ENCODE assay signal across 17 mouse cellular contexts in genomic region chr5:32400926-32401325, GRCm38 (mm10). TPM values are rescaled to one million over a fixed set of nuclear protein-coding genes. Genes with fewer than 3 reads are reported as not detected.
DNase-seq lines count a peak whose midpoint lies in the region; ATAC-seq and TF ChIP-seq lines count a peak whose summit lies in the region.
"Had no signal": no experiment of that assay in that cellular context is flagged by ENCODE, and none has a peak within 500 bp of the region (broad histone marks: within the 10 kb centered on the region; RNA-seq: fewer than 3 reads in every experiment).

No protein-coding gene starts in this region.

- no peaks in the 10 kb centered on the region for H3K36me3 ChIP-seq in liver, embryonic 15.5 days (replicated peaks)
- H3K36me3 ChIP-seq in liver, embryonic 11.5 days (ENCODE audit: control insufficient read depth, insufficient read depth, low read length) = no peaks in the 10 kb centered on the region
- no peaks in the 10 kb centered on the region for H3K36me3 ChIP-seq in intestine, postnatal 0 days (ENCODE audit: control insufficient read depth, insufficient read depth)
- no peaks in the 10 kb centered on the region for H3K36me3 ChIP-seq in liver, embryonic 16.5 days (ENCODE audit: control insufficient read depth, insufficient read depth)
- no peaks in the 10 kb centered on the region for H3K36me3 ChIP-seq in stomach, embryonic 16.5 days (ENCODE audit: control insufficient read depth, insufficient read depth, low read length)
- H3K36me3 ChIP-seq in forebrain, embryonic 13.5 days (ENCODE audit: poor library complexity, severe bottlenecking) = no peaks in the 10 kb centered on the region
- H3K36me3 ChIP-seq: embryonic facial prominence, embryonic 10.5 days; heart, embryonic 13.5 days had no signal

- H3K4me3 ChIP-seq in liver, embryonic 15.5 days (replicated peaks) = no peak overlapping the region
- no peak overlapping the region for H3K4me3 ChIP-seq in liver, embryonic 11.5 days (ENCODE audit: low read depth, low read length)
- H3K4me3 ChIP-seq in intestine, postnatal 0 days (ENCODE audit: low read depth, low read length) = no peak overlapping the region
- H3K4me3 ChIP-seq in liver, embryonic 16.5 days (ENCODE audit: low read depth, low read length) = no peak overlapping the region
- H3K4me3 ChIP-seq in stomach, embryonic 16.5 days (replicated peaks; ENCODE audit: low read length) = no peak overlapping the region
- H3K4me3 ChIP-seq in forebrain, embryonic 13.5 days = no peak overlapping the region
- H3K4me3 ChIP-seq: embryonic facial prominence, embryonic 10.5 days; heart, embryonic 13.5 days had no signal

- H3K27ac ChIP-seq in liver, embryonic 15.5 days (replicated peaks) = no peak overlapping the region
- H3K27ac ChIP-seq in liver, embryonic 11.5 days (ENCODE audit: low read depth, low read length) = no peak overlapping the region
- no peak overlapping the region for H3K27ac ChIP-seq in intestine, postnatal 0 days (ENCODE audit: low read depth, low read length)
- H3K27ac ChIP-seq in liver, embryonic 16.5 days (ENCODE audit: low read length) = no peak overlapping the region
- H3K27ac ChIP-seq in stomach, embryonic 16.5 days (ENCODE audit: low read length) = peak overlapping the region; percentile 76
- no peak overlapping the region for H3K27ac ChIP-seq in forebrain, embryonic 13.5 days
- H3K27ac ChIP-seq: embryonic facial prominence, embryonic 10.5 days; heart, embryonic 13.5 days had no signal

- WGBS in liver, embryonic 15.5 days (ENCODE audit: insufficient replicate concordance) = 47% methylated on average over 2 of the region's 2 CpGs
- 62% methylated on average over 2 of the region's 2 CpGs for WGBS in liver, embryonic 11.5 days
- WGBS in intestine, postnatal 0 days = 22% methylated on average over 2 of the region's 2 CpGs
- WGBS in liver, embryonic 16.5 days (ENCODE audit: insufficient replicate concordance) = 37% methylated on average over 2 of the region's 2 CpGs
- 40% methylated on average over 2 of the region's 2 CpGs for WGBS in stomach, embryonic 16.5 days
- WGBS in forebrain, embryonic 13.5 days = 72% methylated on average over 2 of the region's 2 CpGs

- peaks cover 4% of the 10 kb centered on the region; the same call in 1 of the 2 replicates for H3K4me1 ChIP-seq in liver, embryonic 15.5 days (replicated peaks)
- H3K4me1 ChIP-seq in liver, embryonic 11.5 days (replicated peaks; ENCODE audit: control insufficient read depth, insufficient read depth, low read length) = no peaks in the 10 kb centered on the region
- no peaks in the 10 kb centered on the region for H3K4me1 ChIP-seq in intestine, postnatal 0 days (replicated peaks; ENCODE audit: control insufficient read depth, insufficient read depth, low read length)
- H3K4me1 ChIP-seq in liver, embryonic 16.5 days (ENCODE audit: control insufficient read depth, low read depth, low read length) = peaks cover 5% of the 10 kb centered on the region
- peaks cover 46% of the 10 kb centered on the region for H3K4me1 ChIP-seq in stomach, embryonic 16.5 days (ENCODE audit: control insufficient read depth, insufficient read depth, low read length)
- H3K4me1 ChIP-seq in forebrain, embryonic 13.5 days = peaks cover 7% of the 10 kb centered on the region; the same call in 1 of the 2 replicates

- H3K9ac ChIP-seq in liver, embryonic 15.5 days = no peak overlapping the region
- no peak overlapping the region for H3K9ac ChIP-seq in liver, embryonic 11.5 days (ENCODE audit: low read depth, low read length)
- H3K9ac ChIP-seq in intestine, postnatal 0 days (ENCODE audit: low read depth, low read length) = no peak overlapping the region
- H3K9ac ChIP-seq in liver, embryonic 16.5 days (ENCODE audit: low read depth, low read length) = no peak overlapping the region
- H3K9ac ChIP-seq in stomach, embryonic 16.5 days (ENCODE audit: low read length) = no peak overlapping the region
- no peak overlapping the region for H3K9ac ChIP-seq in forebrain, embryonic 13.5 days
- H3K9ac ChIP-seq: heart, embryonic 13.5 days had no signal

- DNase-seq in liver, embryonic 11.5 days (ENCODE audit: low spot score) = no peak
- no peak for DNase-seq in cerebellum, postnatal 10 days
- DNase-seq: adrenal gland, adult 2 months; adrenal gland, postnatal 25 days; cerebellum, adult 18-20 months; cerebellum, adult 9-11 months; gastrocnemius, postnatal 36 days; heart, adult 11 months; heart, postnatal 36 days had no signal

- no peaks in the 10 kb centered on the region for H3K9me3 ChIP-seq in liver, embryonic 15.5 days (replicated peaks)
- no peaks in the 10 kb centered on the region for H3K9me3 ChIP-seq in liver, embryonic 11.5 days (ENCODE audit: control insufficient read depth, low read length)
- no peaks in the 10 kb centered on the region for H3K9me3 ChIP-seq in intestine, postnatal 0 days (ENCODE audit: control insufficient read depth)
- no peaks in the 10 kb centered on the region for H3K9me3 ChIP-seq in liver, embryonic 16.5 days (replicated peaks; ENCODE audit: control insufficient read depth, low read length)
- no peaks in the 10 kb centered on the region for H3K9me3 ChIP-seq in stomach, embryonic 16.5 days (replicated peaks; ENCODE audit: control insufficient read depth, low read length)
- no peaks in the 10 kb centered on the region for H3K9me3 ChIP-seq in forebrain, embryonic 13.5 days (replicated peaks)
- H3K9me3 ChIP-seq: embryonic facial prominence, embryonic 10.5 days; heart, embryonic 13.5 days had no signal

- no peak overlapping the region for H3K4me2 ChIP-seq in liver, embryonic 15.5 days
- H3K4me2 ChIP-seq in liver, embryonic 11.5 days = no peak overlapping the region
- H3K4me2 ChIP-seq in intestine, postnatal 0 days (replicated peaks; ENCODE audit: low read depth) = no peak overlapping the region
- no peak overlapping the region for H3K4me2 ChIP-seq in liver, embryonic 16.5 days (ENCODE audit: low read depth, low read length)
- no peak overlapping the region for H3K4me2 ChIP-seq in stomach, embryonic 16.5 days (ENCODE audit: low read depth, low read length)
- H3K4me2 ChIP-seq in forebrain, embryonic 13.5 days = no peak overlapping the region
- H3K4me2 ChIP-seq: heart, embryonic 13.5 days had no signal

- ATAC-seq in liver, embryonic 15.5 days (ENCODE audit: insufficient read depth) = peak; percentile 49; the same call in 1 of the 2 replicates
- no peak for ATAC-seq in liver, embryonic 11.5 days (replicated peaks; ENCODE audit: low FRiP score)
- peak; percentile 51; the same call in 1 of the 2 replicates for ATAC-seq in intestine, postnatal 0 days
- ATAC-seq in liver, embryonic 16.5 days (ENCODE audit: low read depth) = peak; percentile 77
- peak; percentile 57; the same call in 1 of the 2 replicates for ATAC-seq in stomach, embryonic 16.5 days (ENCODE audit: insufficient read depth, low FRiP score)
- ATAC-seq in forebrain, embryonic 13.5 days = no peak
- ATAC-seq: forebrain, embryonic 14.5 days had no signal

- no peaks in the 10 kb centered on the region for H3K27me3 ChIP-seq in liver, embryonic 15.5 days
- H3K27me3 ChIP-seq in liver, embryonic 11.5 days (replicated peaks; ENCODE audit: control insufficient read depth, insufficient read depth, low read length) = no peaks in the 10 kb centered on the region
- no peaks in the 10 kb centered on the region for H3K27me3 ChIP-seq in intestine, postnatal 0 days (replicated peaks; ENCODE audit: control insufficient read depth, insufficient read depth, low read length)
- H3K27me3 ChIP-seq in liver, embryonic 16.5 days (ENCODE audit: control insufficient read depth, insufficient read depth, low read depth, low read length) = no peaks in the 10 kb centered on the region
- no peaks in the 10 kb centered on the region for H3K27me3 ChIP-seq in stomach, embryonic 16.5 days (ENCODE audit: control insufficient read depth, insufficient read depth, low read length)
- H3K27me3 ChIP-seq in forebrain, embryonic 13.5 days = no peaks in the 10 kb centered on the region
- H3K27me3 ChIP-seq: heart, embryonic 13.5 days had no signal

- no peak for TF ChIP-seq CTCF in intestine, postnatal 0 days (IDR thresholded peaks at IDR 0.05; ENCODE audit: low read depth)

RNA-seq across cellular contexts. Expression of gene Ppp1cb, which starts 57.7 kb away (rescaled TPM):
- polyA plus RNA-seq in liver, embryonic 15.5 days (2015; fragmentation: Nextera tagmentation; extraction: Ambion mirVana) = 103 and 111 TPM in 2 replicates
- 143 and 161 TPM in 2 replicates for polyA plus RNA-seq in liver, embryonic 11.5 days (2014; fragmentation: Nextera tagmentation; extraction: Ambion mirVana)
- 192 and 194 TPM in 2 replicates for polyA plus RNA-seq in intestine, postnatal 0 days (2015; fragmentation: Nextera tagmentation; extraction: Ambion mirVana)
- 110 and 115 TPM in 2 replicates for polyA plus RNA-seq in liver, embryonic 16.5 days (2015; fragmentation: Nextera tagmentation; extraction: Ambion mirVana)
- polyA plus RNA-seq in stomach, embryonic 16.5 days (2015; fragmentation: Nextera tagmentation; extraction: Ambion mirVana) = 246 and 251 TPM in 2 replicates
- polyA plus RNA-seq in forebrain, embryonic 13.5 days (2015; fragmentation: Nextera tagmentation; extraction: Ambion mirVana) = 213 and 246 TPM in 2 replicates

Comparison
In these comparisons a context has a peak if more than half of its experiments do, and no peak if none do; other contexts are left out.
1. ATAC-seq: peak in liver, embryonic 15.5 days (single experiment), intestine, postnatal 0 days (single experiment), liver, embryonic 16.5 days (single experiment) and stomach, embryonic 16.5 days (single experiment); none in liver, embryonic 11.5 days (single experiment) and forebrain, embryonic 13.5 days (single experiment).